Mouse (Mus musculus) C2C12 (cell line): ENCODE data around the gene Bfsp2.

ENCODE experiments used
- CEBPB ChIP-seq: IDR thresholded peaks from one replicate; pipeline ENCODE4 v1.6.1; 2011; ENCODE audit warnings: low read depth, mild to moderate bottlenecking, control low read depth, moderate library complexity
- CTCF ChIP-seq: IDR thresholded peaks from one replicate; pipeline ENCODE4 v1.5.1; 2011; ENCODE audit not compliant: control insufficient read depth, insufficient read depth, insufficient read length
- FOSL1 ChIP-seq: IDR thresholded peaks from one replicate; pipeline ENCODE4 v1.8.0; 2011; ENCODE audit warnings: mild to moderate bottlenecking, low read length; ENCODE audit not compliant: poor library complexity, insufficient read depth, severe bottlenecking
- MAX ChIP-seq: IDR thresholded peaks from one replicate; pipeline ENCODE4 v1.6.1; 2011; ENCODE audit warnings: mild to moderate bottlenecking, control low read depth
- MYOD1 ChIP-seq: IDR thresholded peaks from one replicate; pipeline ENCODE4 v1.6.1; 2011; ENCODE audit warnings: low read depth; ENCODE audit not compliant: control insufficient read depth, insufficient read length
- MYOG ChIP-seq: IDR thresholded peaks from one replicate; pipeline ENCODE4 v1.6.1; 2011; ENCODE audit not compliant: control insufficient read depth, insufficient read length; ENCODE audit errors: extremely low read depth
- USF1 ChIP-seq: IDR thresholded peaks from one replicate; pipeline ENCODE4 v1.6.1; 2011; ENCODE audit warnings: low read depth, mild to moderate bottlenecking, control low read depth, moderate library complexity

DNA sequence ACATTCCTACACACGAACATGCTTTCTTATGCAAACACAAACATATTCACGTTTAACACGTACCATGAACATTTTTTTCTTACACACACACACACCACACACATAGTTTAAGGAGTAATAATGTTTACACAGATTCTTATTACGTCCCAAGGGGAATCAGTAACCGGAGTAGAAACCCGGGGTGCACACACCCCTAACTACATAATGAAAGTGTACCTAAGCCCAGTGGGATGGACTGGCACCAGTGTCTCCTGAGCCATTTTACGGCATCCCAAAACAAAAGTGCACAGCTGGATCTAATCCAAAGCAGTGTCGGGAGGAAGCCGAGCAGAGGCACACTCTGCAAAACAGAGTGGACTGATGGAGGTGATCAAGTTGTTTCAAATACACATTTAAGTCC is 66.8 kb downstream of the Bfsp2 start:
- TF ChIP-seq CTCF (no peak), USF1 (no peak), CEBPB (no peak), MYOG (no peak), MAX (no peak), MYOD1 (no peak), FOSL1 (no peak)
